Comparison of ENCODE assay signal across 8 mouse cellular contexts in the genomic region with DNA sequence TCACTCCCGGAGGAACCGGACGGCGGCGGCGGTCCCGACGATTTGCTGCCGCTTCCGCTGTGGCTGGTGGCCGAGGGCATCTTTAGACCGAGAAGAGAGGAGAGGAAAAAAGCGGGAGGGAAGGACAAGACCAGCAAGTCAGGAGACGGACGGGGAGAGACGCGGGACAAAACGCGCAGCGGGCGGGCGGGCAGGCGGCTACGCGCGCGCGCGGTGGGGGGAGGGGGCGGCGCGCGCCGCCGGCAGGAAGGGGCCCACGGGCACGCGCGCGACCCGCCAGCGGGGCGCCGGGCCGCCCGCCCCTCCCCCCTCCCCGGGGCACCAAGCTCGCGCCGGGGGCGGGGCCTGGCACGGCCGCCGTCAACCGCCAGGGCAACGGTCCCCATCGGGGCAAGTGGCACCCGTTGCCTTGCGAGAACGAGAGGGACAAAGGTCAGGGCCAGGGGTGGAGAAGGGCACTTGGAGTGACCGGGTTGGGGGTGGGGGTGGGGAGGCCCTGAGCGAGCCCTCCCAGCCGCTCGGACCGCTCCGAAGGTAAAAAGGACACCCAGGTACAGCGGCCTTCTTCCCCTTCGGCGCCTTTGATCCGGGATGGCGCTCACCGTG. TPM values are rescaled to one million over a fixed set of nuclear protein-coding genes. Genes with fewer than 3 reads are reported as not detected.
DNase-seq lines count a peak whose midpoint lies in the region; ATAC-seq and TF ChIP-seq lines count a peak whose summit lies in the region.

No protein-coding gene starts in this region.

- H3K4me1 ChIP-seq in hindbrain, embryonic 15.5 days (replicated peaks), result peaks cover 39% of the 10 kb centered on the region

- peak overlapping the region; percentile 98 for H3K9ac ChIP-seq in hindbrain, embryonic 15.5 days

- intact Hi-C loops in left cerebral cortex, adult 2 months (cut with DNase I), result loop anchor here (1.0 to 5.0 kb wide), 3 partner anchors 36 to 310 kb away; partner anchors contain the start of genes Cat and Nat10

- POLR2A ChIA-PET in Patski (lab: Charles Lee), result no interaction called here

- H3K27me3 ChIP-seq in Patski, result no peaks in the 10 kb centered on the region
- H3K27me3 ChIP-seq in hindbrain, embryonic 15.5 days, result no peaks in the 10 kb centered on the region

- peak; percentile 67 for ATAC-seq in Patski
- peak; percentile 80 for ATAC-seq in hindbrain, embryonic 15.5 days (ENCODE audit: low FRiP score, low read depth)

- H3K4me2 ChIP-seq in hindbrain, embryonic 15.5 days, result peak overlapping the region; percentile 77

- peak overlapping the region; percentile 99 for H3K4me3 ChIP-seq in hindbrain, embryonic 15.5 days
- peak overlapping the region; percentile 82 for H3K4me3 ChIP-seq in left cerebral cortex, adult 2 months

- peaks cover 14% of the 10 kb centered on the region for H3K36me3 ChIP-seq in hindbrain, embryonic 15.5 days

- WGBS in hindbrain, embryonic 15.5 days, result under 1% methylated on average over 53 of the region's 72 CpGs

- H3K9me3 ChIP-seq in hindbrain, embryonic 15.5 days, result no peaks in the 10 kb centered on the region

- DNase-seq in Patski (ENCODE audit: low read depth, low spot score), result no peak
- peak; percentile 93 for DNase-seq in cerebellum, postnatal 10 days
- peak; percentile 64 to 80 for DNase-seq in frontal cortex, postnatal 10 days (ENCODE audit: low spot score in 2 of 2)
- DNase-seq in left cerebral cortex, adult 2 months (ENCODE audit: extremely low spot score in 1 of 2, low spot score in 2 of 2), result peak; percentile 75 to 80
- peak; percentile 85 to 91 for DNase-seq in lung, postnatal 4 days
- DNase-seq in retina, postnatal 1 day, result peak; percentile 90
- DNase-seq in urinary bladder, postnatal 10 days (ENCODE audit: low spot score), result peak; percentile 45

- CTCF ChIA-PET in Patski (lab: Charles Lee), result no interaction called here

- in situ Hi-C loops in Patski (cut with MboI; ENCODE audit: low pct_unique_long_range_greater_than_20kb), result no loop called here

- H3K27ac ChIP-seq in hindbrain, embryonic 15.5 days (replicated peaks), result peak overlapping the region; percentile 100
- H3K27ac ChIP-seq in left cerebral cortex, adult 2 months, result peak overlapping the region; percentile 100

- no peak for TF ChIP-seq CTCF in Patski (IDR thresholded peaks at IDR 0.05)
- peak; percentile 5 for TF ChIP-seq CTCF in left cerebral cortex, adult 2 months (IDR thresholded peaks at IDR 0.05)

RNA-seq across cellular contexts. Expression of gene Caprin1, which starts 0.5 kb away (rescaled TPM):
- 269 TPM for polyA plus RNA-seq in Patski (2021)
- 321 and 331 TPM in 2 replicates for polyA plus RNA-seq in hindbrain, embryonic 15.5 days (2015; fragmentation: Nextera tagmentation; extraction: Ambion mirVana)
- 100 to 1,000 TPM; 310 to 313 TPM for total RNA-seq in left cerebral cortex, adult 2 months (2021)

RNA-seq across cellular contexts. Expression of gene Nat10, which starts 35.9 kb away (rescaled TPM):
- 28.3 TPM for polyA plus RNA-seq in Patski (2021)
- polyA plus RNA-seq in hindbrain, embryonic 15.5 days (2015; fragmentation: Nextera tagmentation; extraction: Ambion mirVana), result 17.8 and 20.1 TPM in 2 replicates
- total RNA-seq in left cerebral cortex, adult 2 months (2021), result 10 to 100 TPM; 30.1 to 35.8 TPM
